Comparison of ENCODE assay signal across 18 mouse cellular contexts in the genomic region with DNA sequence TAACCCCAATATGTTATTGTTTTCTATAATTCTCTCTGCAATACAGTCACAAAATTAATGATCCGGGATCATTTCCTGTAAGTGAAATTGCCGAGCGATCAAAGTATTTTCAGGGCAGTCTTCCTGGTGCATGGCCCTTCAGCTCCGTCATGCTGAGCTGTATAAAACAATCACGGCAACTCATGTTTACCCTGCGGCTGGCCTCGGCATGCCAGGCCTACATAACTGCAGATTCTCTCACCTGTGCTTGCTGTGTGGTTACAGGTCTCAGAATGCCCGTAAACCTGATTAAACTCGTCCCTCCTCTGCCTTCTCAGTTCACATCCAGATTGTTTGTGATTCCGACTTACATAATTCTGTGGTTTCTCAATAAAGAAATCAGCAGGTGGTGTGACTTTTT.
DNase-seq lines count a peak whose midpoint lies in the region; ATAC-seq lines count a peak whose summit lies in the region.
"Had no signal": no experiment of that assay in that cellular context is flagged by ENCODE, and none has a peak within 500 bp of the region (broad histone marks: within the 10 kb centered on the region; RNA-seq: fewer than 3 reads in every experiment).

No protein-coding gene starts in this region.

- no peak overlapping the region for H3K4me3 ChIP-seq in embryonic facial prominence, embryonic 13.5 days
- H3K4me3 ChIP-seq in embryonic facial prominence, embryonic 10.5 days, result no peak overlapping the region
- no peak overlapping the region for H3K4me3 ChIP-seq in intestine, embryonic 16.5 days (ENCODE audit: low read length)
- no peak overlapping the region for H3K4me3 ChIP-seq in stomach, embryonic 15.5 days (replicated peaks)
- H3K4me3 ChIP-seq: embryonic facial prominence, embryonic 12.5 days; liver, embryonic 15.5 days; midbrain, embryonic 15.5 days had no signal

- H3K9ac ChIP-seq in embryonic facial prominence, embryonic 13.5 days, result no peak overlapping the region
- no peak overlapping the region for H3K9ac ChIP-seq in intestine, embryonic 16.5 days (ENCODE audit: low read depth, low read length)
- no peak overlapping the region for H3K9ac ChIP-seq in stomach, embryonic 15.5 days
- H3K9ac ChIP-seq: embryonic facial prominence, embryonic 12.5 days; liver, embryonic 15.5 days; midbrain, embryonic 15.5 days had no signal

- H3K27ac ChIP-seq in embryonic facial prominence, embryonic 13.5 days, result peak overlapping the region; percentile 64
- H3K27ac ChIP-seq in embryonic facial prominence, embryonic 10.5 days (replicated peaks), result no peak overlapping the region
- no peak overlapping the region for H3K27ac ChIP-seq in intestine, embryonic 16.5 days (ENCODE audit: low read length)
- H3K27ac ChIP-seq in stomach, embryonic 15.5 days, result peak overlapping the region; percentile 52
- H3K27ac ChIP-seq: liver, embryonic 15.5 days; midbrain, embryonic 15.5 days had no signal

- DNase-seq in embryonic facial prominence, embryonic 10.5 days (ENCODE audit: low spot score), result no peak
- peak; percentile 12 for DNase-seq in lung, postnatal 25 days (ENCODE audit: low spot score)
- no peak for DNase-seq in lung, postnatal 4 days
- DNase-seq in ovary, postnatal 14 days (ENCODE audit: low spot score), result no peak
- DNase-seq in thymus, postnatal 36 days, result no peak
- DNase-seq: adrenal gland, postnatal 36 days; cerebellum, adult 2 months; gastrocnemius, postnatal 10 days; right cerebral cortex, adult 18-20 months; thymus, postnatal 4 days had no signal

- H3K4me1 ChIP-seq in embryonic facial prominence, embryonic 13.5 days, result 0 out of 2 replicates have a peak, but pooled peaks cover 3% of the 10 kb centered on the region
- H3K4me1 ChIP-seq in embryonic facial prominence, embryonic 10.5 days, result peaks cover 7% of the 10 kb centered on the region; the same call in 1 of the 2 replicates
- no peaks in the 10 kb centered on the region for H3K4me1 ChIP-seq in intestine, embryonic 16.5 days (ENCODE audit: control insufficient read depth, insufficient read depth, low read length)
- H3K4me1 ChIP-seq in stomach, embryonic 15.5 days, result no peaks in the 10 kb centered on the region
- H3K4me1 ChIP-seq: embryonic facial prominence, embryonic 12.5 days; liver, embryonic 15.5 days; midbrain, embryonic 15.5 days had no signal

- WGBS in embryonic facial prominence, embryonic 13.5 days, result 71% methylated on average over 10 of the region's 10 CpGs
- WGBS in embryonic facial prominence, embryonic 10.5 days, result 83% methylated on average over 10 of the region's 10 CpGs
- 53% methylated on average over 10 of the region's 10 CpGs for WGBS in intestine, embryonic 16.5 days
- 70% methylated on average over 10 of the region's 10 CpGs for WGBS in stomach, embryonic 15.5 days

- no peaks in the 10 kb centered on the region for H3K9me3 ChIP-seq in embryonic facial prominence, embryonic 13.5 days
- no peaks in the 10 kb centered on the region for H3K9me3 ChIP-seq in embryonic facial prominence, embryonic 10.5 days
- no peaks in the 10 kb centered on the region for H3K9me3 ChIP-seq in intestine, embryonic 16.5 days (ENCODE audit: control insufficient read depth, low read length)
- no peaks in the 10 kb centered on the region for H3K9me3 ChIP-seq in stomach, embryonic 15.5 days
- H3K9me3 ChIP-seq: embryonic facial prominence, embryonic 12.5 days; G1E; liver, embryonic 15.5 days; midbrain, embryonic 15.5 days had no signal

- no peaks in the 10 kb centered on the region for H3K27me3 ChIP-seq in embryonic facial prominence, embryonic 13.5 days
- H3K27me3 ChIP-seq in embryonic facial prominence, embryonic 10.5 days (replicated peaks; ENCODE audit: low read depth, poor library complexity, severe bottlenecking), result no peaks in the 10 kb centered on the region
- H3K27me3 ChIP-seq in intestine, embryonic 16.5 days (replicated peaks; ENCODE audit: control insufficient read depth, insufficient read depth, low read length), result no peaks in the 10 kb centered on the region
- H3K27me3 ChIP-seq in stomach, embryonic 15.5 days (replicated peaks), result no peaks in the 10 kb centered on the region
- H3K27me3 ChIP-seq: embryonic facial prominence, embryonic 12.5 days; liver, embryonic 15.5 days; midbrain, embryonic 15.5 days had no signal

- no peak for ATAC-seq in embryonic facial prominence, embryonic 13.5 days (ENCODE audit: insufficient number of reproducible peaks, insufficient read depth, low FRiP score, low TSS enrichment, low read depth)
- ATAC-seq in intestine, embryonic 16.5 days, result peak; percentile 79
- ATAC-seq in stomach, embryonic 15.5 days (ENCODE audit: insufficient read depth, low FRiP score, low read depth), result peak; percentile 56; the same call in 1 of the 2 replicates
- ATAC-seq: CD4-positive, CD25-positive, alpha-beta regulatory T cell, adult 4 months; midbrain, embryonic 15.5 days had no signal

- no peaks in the 10 kb centered on the region for H3K36me3 ChIP-seq in embryonic facial prominence, embryonic 13.5 days
- H3K36me3 ChIP-seq in embryonic facial prominence, embryonic 10.5 days (replicated peaks), result no peaks in the 10 kb centered on the region
- H3K36me3 ChIP-seq in intestine, embryonic 16.5 days (ENCODE audit: control insufficient read depth, insufficient read depth, low read length), result no peaks in the 10 kb centered on the region
- no peaks in the 10 kb centered on the region for H3K36me3 ChIP-seq in stomach, embryonic 15.5 days
- H3K36me3 ChIP-seq: embryonic facial prominence, embryonic 12.5 days; G1E; liver, embryonic 15.5 days; midbrain, embryonic 15.5 days had no signal

- no peak overlapping the region for H3K4me2 ChIP-seq in embryonic facial prominence, embryonic 13.5 days
- no peak overlapping the region for H3K4me2 ChIP-seq in intestine, embryonic 16.5 days (ENCODE audit: low read depth, low read length)
- no peak overlapping the region for H3K4me2 ChIP-seq in stomach, embryonic 15.5 days
- H3K4me2 ChIP-seq: embryonic facial prominence, embryonic 12.5 days; liver, embryonic 15.5 days; midbrain, embryonic 15.5 days had no signal

Comparison
In these comparisons a context has a peak if more than half of its experiments do, and no peak if none do; other contexts are left out.
1. H3K27ac ChIP-seq: peak in embryonic facial prominence, embryonic 13.5 days (single experiment) and stomach, embryonic 15.5 days (single experiment); none in embryonic facial prominence, embryonic 10.5 days (single experiment) and intestine, embryonic 16.5 days (single experiment).